Mouse (Mus musculus): ENCODE results near the gene Fam217b. TPM values are rescaled to one million over a fixed set of nuclear protein-coding genes. Genes with fewer than 3 reads are reported as not detected.

Fam217b gene
- polyA plus RNA-seq, 1 experiment: 8.3 TPM

GRCm38 (mm10) chr2:178449386-178449785, 35.1 kb downstream of the Fam217b start:
- TF ChIP-seq POLR2A (IDR thresholded peaks at IDR 0.05; ENCODE audit: borderline replicate concordance, extremely low read depth, insufficient read depth, insufficient read length, poor library complexity, severe bottlenecking) (no peak), CTCF (IDR thresholded peaks at IDR 0.05; ENCODE audit: borderline replicate concordance, extremely low read depth, insufficient read depth, insufficient read length) (no peak)
- DNase-seq (ENCODE audit: low read depth): no peak

GRCm38 (mm10) chr2:178450236-178450635, 35.9 kb downstream of the Fam217b start:
- TF ChIP-seq CTCF (IDR thresholded peaks at IDR 0.05; ENCODE audit: borderline replicate concordance, extremely low read depth, insufficient read depth, insufficient read length): no peak
- TF ChIP-seq POLR2A (IDR thresholded peaks at IDR 0.05; ENCODE audit: borderline replicate concordance, extremely low read depth, insufficient read depth, insufficient read length, poor library complexity, severe bottlenecking): no peak
- DNase-seq (ENCODE audit: low read depth): no peak

- no peak for DNase-seq (ENCODE audit: low read depth)
- TF ChIP-seq CTCF (IDR thresholded peaks at IDR 0.05; ENCODE audit: borderline replicate concordance, extremely low read depth, insufficient read depth, insufficient read length): no peak
- TF ChIP-seq POLR2A (IDR thresholded peaks at IDR 0.05; ENCODE audit: borderline replicate concordance, extremely low read depth, insufficient read depth, insufficient read length, poor library complexity, severe bottlenecking): no peak
Measured at GRCm38 (mm10) chr2:178450961-178451360, 36.6 kb downstream of the Fam217b start.

- DNase-seq (ENCODE audit: low read depth): peak; percentile 85
- no peak for TF ChIP-seq CTCF (IDR thresholded peaks at IDR 0.05; ENCODE audit: borderline replicate concordance, extremely low read depth, insufficient read depth, insufficient read length)
- TF ChIP-seq POLR2A (IDR thresholded peaks at IDR 0.05; ENCODE audit: borderline replicate concordance, extremely low read depth, insufficient read depth, insufficient read length, poor library complexity, severe bottlenecking): no peak
Measured at GRCm38 (mm10) chr2:178454664-178455516, 40.6 kb downstream of the Fam217b start.

- TF ChIP-seq CTCF (IDR thresholded peaks at IDR 0.05; ENCODE audit: borderline replicate concordance, extremely low read depth, insufficient read depth, insufficient read length) (no peak), POLR2A (IDR thresholded peaks at IDR 0.05; ENCODE audit: borderline replicate concordance, extremely low read depth, insufficient read depth, insufficient read length, poor library complexity, severe bottlenecking) (no peak)
- no peak for DNase-seq (ENCODE audit: low read depth)
Measured at GRCm38 (mm10) chr2:178457414-178457813, 43.1 kb downstream of the Fam217b start.

GRCm38 (mm10) chr2:178460353-178460752, 46.0 kb downstream of the Fam217b start:
- DNase-seq (ENCODE audit: low read depth): no peak
- no peak for TF ChIP-seq CTCF (IDR thresholded peaks at IDR 0.05; ENCODE audit: borderline replicate concordance, extremely low read depth, insufficient read depth, insufficient read length)
- TF ChIP-seq POLR2A (IDR thresholded peaks at IDR 0.05; ENCODE audit: borderline replicate concordance, extremely low read depth, insufficient read depth, insufficient read length, poor library complexity, severe bottlenecking): no peak

- TF ChIP-seq POLR2A (IDR thresholded peaks at IDR 0.05; ENCODE audit: borderline replicate concordance, extremely low read depth, insufficient read depth, insufficient read length, poor library complexity, severe bottlenecking) (no peak), CTCF (IDR thresholded peaks at IDR 0.05; ENCODE audit: borderline replicate concordance, extremely low read depth, insufficient read depth, insufficient read length) (no peak)
- DNase-seq (ENCODE audit: low read depth): no peak
Measured at GRCm38 (mm10) chr2:178471546-178472480, 57.5 kb downstream of the Fam217b start.

- DNase-seq (ENCODE audit: low read depth): no peak
- no peak for TF ChIP-seq CTCF (IDR thresholded peaks at IDR 0.05; ENCODE audit: borderline replicate concordance, extremely low read depth, insufficient read depth, insufficient read length)
- no peak for TF ChIP-seq POLR2A (IDR thresholded peaks at IDR 0.05; ENCODE audit: borderline replicate concordance, extremely low read depth, insufficient read depth, insufficient read length, poor library complexity, severe bottlenecking)
Measured at GRCm38 (mm10) chr2:178473916-178474315, 59.6 kb downstream of the Fam217b start.

Other genes with a start within 250 kb of the Fam217b start
- gene Sycp2, start 6.8 kb upstream of the Fam217b start, polyA plus RNA-seq (2012; rRNA removed): 0.21 and 0.29 TPM in 2 replicates
- 2.6 and 4.0 TPM in 2 replicates for gene Ppp1r3d, start 52 bp upstream of the Fam217b start, polyA plus RNA-seq (2012; rRNA removed)
- gene Cdh26, start 16.0 kb downstream of the Fam217b start, polyA plus RNA-seq (2012; rRNA removed): 0.19 and 0.59 TPM in 2 replicates